Mouse (Mus musculus): ENCODE measurements around the gene Ltbp3. TPM values are rescaled to one million over a fixed set of nuclear protein-coding genes. Genes with fewer than 3 reads are reported as not detected.
A peak's percentile ranks its signal among the peaks of the same experiment; 100 is the strongest.

Gene Ltbp3
- polyA plus RNA-seq, 1 experiment = not detected

- under 1% methylated on average over 14 of the region's 14 CpGs for WGBS
- H3K4me3 ChIP-seq (ENCODE audit: insufficient read depth, low read depth, low read length) = peak overlapping the region; percentile 70
- TF ChIP-seq CTCF (IDR thresholded peaks at IDR 0.05; ENCODE audit: insufficient read depth, low read depth, low read length) (peak; percentile 97), POLR2A (IDR thresholded peaks at IDR 0.05; ENCODE audit: insufficient read depth, low read depth, low read length) (no peak)
- peaks cover 31% of the 10 kb centered on the region for H3K4me1 ChIP-seq (ENCODE audit: control insufficient read depth, insufficient read depth, low read length)
- no peak overlapping the region for H3K27ac ChIP-seq (ENCODE audit: insufficient read depth, low read depth, low read length)
Observed at GRCm38 (mm10) chr19:5727701-5728100, 13.0 kb upstream of the Ltbp3 start.

DNA sequence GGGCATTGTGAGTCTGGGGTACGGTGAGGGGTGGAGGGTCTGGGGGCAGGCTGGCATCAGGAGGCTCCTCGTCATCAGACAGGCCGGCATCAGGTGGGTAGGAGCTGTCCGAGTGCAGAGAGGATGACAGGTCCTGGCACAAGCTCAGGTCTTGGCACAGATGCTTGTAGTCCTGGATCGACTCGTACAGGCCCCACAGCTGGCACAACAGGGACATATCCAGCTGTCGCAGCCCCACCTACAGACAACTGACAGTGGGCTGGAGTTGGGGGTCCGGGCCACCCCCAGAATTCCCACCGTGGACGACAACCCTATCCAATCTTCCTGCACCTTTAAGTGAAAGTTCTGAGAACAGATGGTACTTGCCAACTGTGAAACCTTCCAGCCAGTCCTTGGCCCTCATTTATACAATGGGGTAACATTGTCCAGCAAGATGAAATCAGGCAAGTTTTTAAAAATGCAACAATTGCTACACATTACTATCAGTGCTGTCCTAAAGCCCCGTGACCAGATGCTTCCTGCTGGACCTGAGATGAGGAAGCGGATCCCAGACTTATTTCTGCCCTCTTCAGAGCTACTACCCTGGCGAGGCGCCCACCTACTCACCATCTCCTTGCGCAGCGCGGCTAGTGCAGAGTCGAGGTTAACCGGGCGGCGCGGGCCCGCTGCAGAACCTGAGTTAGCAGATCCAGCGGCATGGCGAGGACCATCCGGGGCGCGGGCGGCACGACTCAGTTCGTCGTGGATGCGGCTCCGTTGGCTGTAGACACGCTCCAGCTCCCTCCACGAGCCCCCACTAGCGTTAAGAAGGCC, 11.9 kb upstream of the Ltbp3 start:
- 2% methylated on average over 37 of the region's 37 CpGs for WGBS
- TF ChIP-seq CTCF (IDR thresholded peaks at IDR 0.05; ENCODE audit: insufficient read depth, low read depth, low read length) (no peak), POLR2A (IDR thresholded peaks at IDR 0.05; ENCODE audit: insufficient read depth, low read depth, low read length) (no peak)
- peaks cover 31% of the 10 kb centered on the region for H3K4me1 ChIP-seq (ENCODE audit: control insufficient read depth, insufficient read depth, low read length)
- peak overlapping the region; percentile 57 for H3K27ac ChIP-seq (ENCODE audit: insufficient read depth, low read depth, low read length)
- peak overlapping the region; percentile 70 for H3K4me3 ChIP-seq (ENCODE audit: insufficient read depth, low read depth, low read length)

DNA sequence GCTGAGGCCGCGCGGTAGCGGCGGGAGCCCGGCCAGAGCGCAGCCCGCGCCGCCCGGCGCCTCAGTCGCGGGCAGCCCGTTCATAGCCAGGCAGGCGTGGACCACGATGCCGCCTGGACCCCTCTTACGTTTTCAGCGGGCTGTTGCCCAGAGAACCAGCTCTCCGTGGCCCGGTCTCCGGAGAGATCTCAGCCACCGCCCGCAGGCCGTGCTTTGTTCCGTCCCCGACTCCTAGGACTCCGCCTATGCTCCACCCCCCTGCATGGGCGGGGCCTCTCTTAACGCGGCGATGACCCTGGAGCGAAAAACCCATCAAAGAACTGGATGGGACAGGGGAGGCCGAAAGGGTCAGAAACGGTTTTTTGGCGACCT, 11.3 kb upstream of the Ltbp3 start, which contains the start of gene Fam89b:
Gene Fam89b (minus strand): TSS at position 210 of the 372 bp plus-strand sequence.
- peak within 1 kb of the TSS; percentile 57 for H3K27ac ChIP-seq (ENCODE audit: insufficient read depth, low read depth, low read length)
- H3K4me3 ChIP-seq (ENCODE audit: insufficient read depth, low read depth, low read length) = peak within 1 kb of the TSS; percentile 70
- WGBS = under 1% methylated on average over 37 of the region's 37 CpGs
- peaks cover 31% of the 10 kb centered on the region for H3K4me1 ChIP-seq (ENCODE audit: control insufficient read depth, insufficient read depth, low read length)
- no peak for TF ChIP-seq CTCF (IDR thresholded peaks at IDR 0.05; ENCODE audit: insufficient read depth, low read depth, low read length)
- TF ChIP-seq POLR2A (IDR thresholded peaks at IDR 0.05; ENCODE audit: insufficient read depth, low read depth, low read length) = peak; percentile 89

DNA sequence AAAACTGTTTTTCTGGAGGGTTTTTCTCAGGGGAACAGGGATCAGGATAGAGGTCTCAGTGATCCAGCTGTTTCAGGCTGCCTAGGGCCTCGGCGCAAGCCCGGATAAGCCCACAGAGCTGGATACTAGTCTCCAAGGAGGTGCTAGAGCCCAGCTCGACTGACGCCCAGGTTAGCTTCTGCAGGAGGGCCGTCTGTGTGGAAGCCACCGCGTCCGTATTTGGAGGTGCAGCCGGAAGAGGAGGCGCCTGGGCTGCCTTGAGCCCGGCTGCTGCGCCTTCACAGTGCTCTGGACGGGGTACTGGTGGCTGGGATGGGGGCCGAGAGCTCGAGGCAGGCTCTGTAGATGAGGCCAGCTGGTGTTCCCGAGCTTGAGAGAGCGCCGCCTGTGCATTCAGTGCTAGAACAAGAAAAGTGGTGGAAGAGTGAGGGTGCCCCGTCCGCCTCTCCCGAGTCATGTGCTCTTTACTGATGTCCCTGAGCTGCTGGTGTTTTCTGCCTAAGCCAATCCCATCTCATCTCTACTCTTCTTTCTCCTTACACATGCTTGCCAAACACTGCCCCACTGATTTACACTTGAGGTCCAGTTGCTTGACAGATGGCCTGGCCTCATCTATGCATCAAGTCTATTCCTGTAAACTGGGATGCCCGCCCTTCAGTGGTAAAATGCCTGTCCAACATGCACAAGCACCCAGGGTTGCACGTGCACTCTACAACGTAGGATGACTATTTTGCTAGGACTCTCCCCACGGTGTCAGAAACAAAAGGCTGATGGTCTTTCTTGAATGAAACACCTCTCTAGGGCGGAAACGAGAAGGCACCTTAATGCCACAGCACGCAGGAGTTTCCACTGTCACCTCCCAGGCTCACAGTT, 10.2 kb upstream of the Ltbp3 start:
- 71% methylated on average over 29 of the region's 29 CpGs for WGBS
- TF ChIP-seq POLR2A (IDR thresholded peaks at IDR 0.05; ENCODE audit: insufficient read depth, low read depth, low read length) (no peak), CTCF (IDR thresholded peaks at IDR 0.05; ENCODE audit: insufficient read depth, low read depth, low read length) (no peak)
- Histone ChIP-seq H3K4me1 (ENCODE audit: control insufficient read depth, insufficient read depth, low read length) (peaks cover 31% of the 10 kb centered on the region), H3K27ac (ENCODE audit: insufficient read depth, low read depth, low read length) (no peak overlapping the region), H3K4me3 (ENCODE audit: insufficient read depth, low read depth, low read length) (peak overlapping the region; percentile 56)

- under 1% methylated on average over 47 of the region's 47 CpGs for WGBS
- 0 out of 2 replicates have a peak overlapping the region, but pooled peaks have one; percentile 0 for H3K27ac ChIP-seq (ENCODE audit: insufficient read depth, low read depth, low read length)
- peaks cover 24% of the 10 kb centered on the region for H3K4me1 ChIP-seq (ENCODE audit: control insufficient read depth, insufficient read depth, low read length)
- peak overlapping the region; percentile 56 for H3K4me3 ChIP-seq (ENCODE audit: insufficient read depth, low read depth, low read length)
- TF ChIP-seq CTCF (IDR thresholded peaks at IDR 0.05; ENCODE audit: insufficient read depth, low read depth, low read length) (no peak), POLR2A (IDR thresholded peaks at IDR 0.05; ENCODE audit: insufficient read depth, low read depth, low read length) (peak; percentile 71)
Observed at GRCm38 (mm10) chr19:5731264-5731978, 9.3 kb upstream of the Ltbp3 start.

GRCm38 (mm10) chr19:5734325-5734724, 6.4 kb upstream of the Ltbp3 start:
- H3K4me3 ChIP-seq (ENCODE audit: insufficient read depth, low read depth, low read length) = no peak overlapping the region
- WGBS = 77% methylated on average over 9 of the region's 9 CpGs
- no peak for TF ChIP-seq POLR2A (IDR thresholded peaks at IDR 0.05; ENCODE audit: insufficient read depth, low read depth, low read length)
- TF ChIP-seq CTCF (IDR thresholded peaks at IDR 0.05; ENCODE audit: insufficient read depth, low read depth, low read length) = no peak
- no peak overlapping the region for H3K27ac ChIP-seq (ENCODE audit: insufficient read depth, low read depth, low read length)
- peaks cover 10% of the 10 kb centered on the region for H3K4me1 ChIP-seq (ENCODE audit: control insufficient read depth, insufficient read depth, low read length)

- H3K4me1 ChIP-seq (ENCODE audit: control insufficient read depth, insufficient read depth, low read length) = peaks cover 24% of the 10 kb centered on the region
- H3K4me3 ChIP-seq (ENCODE audit: insufficient read depth, low read depth, low read length) = no peak overlapping the region
- H3K27ac ChIP-seq (ENCODE audit: insufficient read depth, low read depth, low read length) = no peak overlapping the region
- 72% methylated on average over 2 of the region's 2 CpGs for WGBS
- TF ChIP-seq CTCF (IDR thresholded peaks at IDR 0.05; ENCODE audit: insufficient read depth, low read depth, low read length) (no peak), POLR2A (IDR thresholded peaks at IDR 0.05; ENCODE audit: insufficient read depth, low read depth, low read length) (no peak)
Observed at GRCm38 (mm10) chr19:5739446-5739845, 1.3 kb upstream of the Ltbp3 start.

DNA sequence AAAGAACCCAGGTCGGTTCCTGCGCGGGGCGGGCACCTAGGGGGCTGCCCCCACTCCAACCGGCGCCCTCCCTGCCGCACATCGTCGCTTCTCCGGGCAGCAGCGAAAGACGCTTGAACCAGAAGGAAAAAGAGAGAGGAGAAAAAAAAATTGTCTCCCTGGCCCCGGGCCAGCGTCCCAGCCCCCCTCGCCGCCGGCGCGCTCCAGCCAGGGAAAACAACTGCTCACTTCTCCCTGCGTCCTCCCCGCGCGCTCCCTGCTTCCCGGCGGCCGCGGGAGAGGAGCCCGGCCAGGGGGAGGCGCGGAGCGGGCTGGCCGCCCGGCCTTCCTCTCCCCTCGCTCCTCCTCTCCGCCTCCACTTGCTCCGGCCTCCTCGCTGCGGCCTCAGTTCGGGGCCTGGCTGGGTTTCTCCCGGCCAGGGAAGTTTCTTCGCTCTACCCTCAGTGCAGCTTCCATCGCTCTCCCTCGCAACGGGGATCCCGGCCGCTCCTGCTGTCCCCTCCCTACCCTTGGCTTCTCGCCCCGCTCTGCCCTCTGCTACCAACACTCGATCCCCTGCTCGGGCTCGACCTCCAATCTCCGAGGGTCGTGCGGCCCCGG, 1.0 kb downstream of the Ltbp3 start:
- WGBS = 1% methylated on average over 55 of the region's 55 CpGs
- 0 out of 2 replicates have a peak, but pooled peaks have one; percentile 29 for TF ChIP-seq POLR2A (IDR thresholded peaks at IDR 0.05; ENCODE audit: insufficient read depth, low read depth, low read length)
- TF ChIP-seq CTCF (IDR thresholded peaks at IDR 0.05; ENCODE audit: insufficient read depth, low read depth, low read length) = no peak
- Histone ChIP-seq H3K4me3 (ENCODE audit: insufficient read depth, low read depth, low read length) (peak overlapping the region; percentile 79), H3K27ac (ENCODE audit: insufficient read depth, low read depth, low read length) (peak overlapping the region; percentile 55), H3K4me1 (ENCODE audit: control insufficient read depth, insufficient read depth, low read length) (peaks cover 43% of the 10 kb centered on the region)

Measured in olfactory bulb, adult 2 months (tissue).